ENCODE assay signal across 21 mouse cellular contexts in genomic region chr12:86539511-86539910, GRCm38 (mm10).
DNase-seq lines count a peak whose midpoint lies in the region; ATAC-seq and TF ChIP-seq lines count a peak whose summit lies in the region.
"Had no signal": no experiment of that assay in that cellular context is flagged by ENCODE, and none has a peak within 500 bp of the region (broad histone marks: within the 10 kb centered on the region; RNA-seq: fewer than 3 reads in every experiment).

No protein-coding gene starts in this region.

- no peak for TF ChIP-seq CTCF in liver, adult 2 months (IDR thresholded peaks at IDR 0.05; ENCODE audit: low read depth, low read length)

- H3K4me1 ChIP-seq in liver, adult 2 months (ENCODE audit: control insufficient read depth, insufficient read depth, low read length), result peaks cover 8% of the 10 kb centered on the region
- H3K4me1 ChIP-seq in liver, embryonic 11.5 days (replicated peaks; ENCODE audit: control insufficient read depth, insufficient read depth, low read length), result no peaks in the 10 kb centered on the region
- H3K4me1 ChIP-seq: embryonic facial prominence, embryonic 15.5 days; forebrain, embryonic 13.5 days; forebrain, embryonic 15.5 days had no signal

- H3K9ac ChIP-seq in liver, adult 2 months (ENCODE audit: low read depth, low read length), result no peak overlapping the region
- H3K9ac ChIP-seq in liver, embryonic 11.5 days (ENCODE audit: low read depth, low read length), result no peak overlapping the region
- H3K9ac ChIP-seq: embryonic facial prominence, embryonic 13.5 days; embryonic facial prominence, embryonic 15.5 days; forebrain, embryonic 13.5 days; forebrain, embryonic 15.5 days; forebrain, postnatal 0 days had no signal

- no peaks in the 10 kb centered on the region for H3K79me2 ChIP-seq in liver, adult 2 months (ENCODE audit: control insufficient read depth, insufficient read depth, low read length)

- H3K4me3 ChIP-seq in liver, adult 2 months (ENCODE audit: insufficient read depth, low read depth, low read length), result no peak overlapping the region
- H3K4me3 ChIP-seq in liver, embryonic 11.5 days (ENCODE audit: low read depth, low read length), result no peak overlapping the region
- H3K4me3 ChIP-seq: embryonic facial prominence, embryonic 13.5 days; embryonic facial prominence, embryonic 15.5 days; erythroblast, embryonic 14.5 days; forebrain, embryonic 13.5 days; forebrain, embryonic 15.5 days had no signal

- 32% methylated on average over 4 of the region's 4 CpGs for WGBS in liver, adult 2 months
- 71% methylated on average over 4 of the region's 4 CpGs for WGBS in liver, embryonic 11.5 days

- no peak overlapping the region for H3K4me2 ChIP-seq in liver, embryonic 11.5 days
- H3K4me2 ChIP-seq: embryonic facial prominence, embryonic 13.5 days; embryonic facial prominence, embryonic 15.5 days; forebrain, embryonic 13.5 days; forebrain, embryonic 15.5 days had no signal

- H3K36me3 ChIP-seq in liver, adult 2 months (ENCODE audit: control insufficient read depth, insufficient read depth, low read length), result no peaks in the 10 kb centered on the region
- H3K36me3 ChIP-seq in liver, embryonic 11.5 days (ENCODE audit: control insufficient read depth, insufficient read depth, low read length), result no peaks in the 10 kb centered on the region
- H3K36me3 ChIP-seq: embryonic facial prominence, embryonic 13.5 days; embryonic facial prominence, embryonic 15.5 days; forebrain, embryonic 15.5 days had no signal

- no peak overlapping the region for H3K27ac ChIP-seq in liver, adult 2 months (replicated peaks; ENCODE audit: insufficient read depth, low read depth, low read length)
- H3K27ac ChIP-seq in liver, embryonic 11.5 days (ENCODE audit: low read depth, low read length), result no peak overlapping the region
- H3K27ac ChIP-seq: embryonic facial prominence, embryonic 13.5 days; embryonic facial prominence, embryonic 15.5 days; forebrain, embryonic 13.5 days; forebrain, embryonic 15.5 days had no signal

- peak; percentile 3 for DNase-seq in adrenal gland, adult 8-10 months
- no peak for DNase-seq in adrenal gland, postnatal 4 days (ENCODE audit: low spot score in 2 of 2)
- peak; percentile 96 for DNase-seq in liver, adult 2 months (ENCODE audit: extremely low read depth, low read depth, low spot score)
- no peak for DNase-seq in liver, embryonic 11.5 days (ENCODE audit: low spot score)
- peak; percentile 28 for DNase-seq in adrenal gland, postnatal 14 days
- DNase-seq in gonadal fat pad, adult 2 months (ENCODE audit: low read depth), result peak; percentile 72
- no peak for DNase-seq in left cerebral cortex, adult 9 months (ENCODE audit: low spot score in 2 of 2)
- no peak for DNase-seq in layer of hippocampus, postnatal 10 days (ENCODE audit: low spot score in 2 of 2)
- DNase-seq: cerebellum, adult 11 months; cerebellum, adult 18-20 months; cerebellum, adult 8-10 months; cerebellum, adult 9-11 months; cerebellum, postnatal 14 days; cerebellum, postnatal 36 days; embryo, embryonic 11 days; forebrain, postnatal 0 days had no signal

- ATAC-seq in liver, embryonic 11.5 days (replicated peaks; ENCODE audit: low FRiP score), result no peak
- ATAC-seq: forebrain, embryonic 13.5 days; forebrain, embryonic 15.5 days; forebrain, postnatal 0 days had no signal

- TF ChIP-seq POLR2A in liver, adult 2 months (IDR thresholded peaks at IDR 0.05; ENCODE audit: extremely low read depth, insufficient read depth, low read length), result no peak

- no peaks in the 10 kb centered on the region for H3K27me3 ChIP-seq in liver, adult 2 months (ENCODE audit: control insufficient read depth, insufficient read depth, low read length)
- no peaks in the 10 kb centered on the region for H3K27me3 ChIP-seq in liver, embryonic 11.5 days (replicated peaks; ENCODE audit: control insufficient read depth, insufficient read depth, low read length)
- H3K27me3 ChIP-seq: embryonic facial prominence, embryonic 13.5 days; embryonic facial prominence, embryonic 15.5 days; forebrain, embryonic 13.5 days; forebrain, embryonic 15.5 days had no signal

- no peaks in the 10 kb centered on the region for H3K9me3 ChIP-seq in liver, embryonic 11.5 days (ENCODE audit: control insufficient read depth, low read length)
- H3K9me3 ChIP-seq: embryonic facial prominence, embryonic 13.5 days; embryonic facial prominence, embryonic 15.5 days; forebrain, embryonic 13.5 days; forebrain, embryonic 15.5 days had no signal

Comparison
In these comparisons a context has a peak if more than half of its experiments do, and no peak if none do; other contexts are left out.
1. DNase-seq: peak in adrenal gland, adult 8-10 months (single experiment), liver, adult 2 months (single experiment), adrenal gland, postnatal 14 days (single experiment) and gonadal fat pad, adult 2 months (single experiment); none in adrenal gland, postnatal 4 days (0 of 2), liver, embryonic 11.5 days (single experiment), left cerebral cortex, adult 9 months (0 of 2) and layer of hippocampus, postnatal 10 days (0 of 2).